Mouse (Mus musculus) olfactory bulb, adult 2 months (tissue): Measurements from ENCODE around the gene Cyb561d1.

Experiments used
- CTCF ChIP-seq: fragments of 200-500 bp; IDR thresholded peaks from 2 replicates; pipeline ENCODE4 v1.5.1; 2012; ENCODE audit warnings: low read depth, mild to moderate bottlenecking, low read length, moderate library complexity; ENCODE audit not compliant: insufficient read depth
- POLR2A ChIP-seq: fragments of 200-500 bp; IDR thresholded peaks from 2 replicates; pipeline ENCODE4 v1.6.1; 2012; ENCODE audit warnings: mild to moderate bottlenecking, low read depth, low read length, moderate library complexity; ENCODE audit not compliant: insufficient read depth

- TF ChIP-seq POLR2A (no peak), CTCF (no peak)
These were observed 40.3 kb upstream of the Cyb561d1 start for GRCm38 (mm10) chr3:108241243-108241839.
